21 mouse cellular contexts compared by ENCODE assay signal in the genomic region with DNA sequence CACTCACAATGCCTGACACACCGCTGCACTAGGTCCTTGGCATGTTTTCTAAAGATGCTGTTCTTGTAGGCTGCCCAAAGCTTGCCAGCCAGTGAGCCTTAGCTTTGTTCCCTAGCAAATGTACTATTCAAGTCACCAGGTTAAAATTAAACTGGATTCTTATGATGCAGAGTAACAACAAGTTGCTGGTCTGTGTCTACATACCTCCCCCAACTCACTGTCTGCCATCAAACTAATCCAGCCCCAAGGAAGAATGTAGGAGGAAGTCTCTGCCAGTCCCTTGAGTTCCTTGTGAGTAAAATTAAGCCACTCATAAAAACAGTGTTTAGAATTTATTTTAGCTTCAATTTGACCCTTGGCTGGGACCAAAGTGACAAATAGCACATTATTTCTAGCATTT. TPM values are rescaled to one million over a fixed set of nuclear protein-coding genes. Genes with fewer than 3 reads are reported as not detected.
"Had no signal": no experiment of that assay in that cellular context is flagged by ENCODE, and none has a peak within 500 bp of the region (broad histone marks: within the 10 kb centered on the region; RNA-seq: fewer than 3 reads in every experiment).

No protein-coding gene starts in this region.

- H3K9me3 ChIP-seq: kidney, embryonic 15.5 days; limb, embryonic 12.5 days; limb, embryonic 15.5 days; midbrain, embryonic 12.5 days; midbrain, embryonic 15.5 days; neural tube, embryonic 12.5 days; neural tube, embryonic 15.5 days had no signal

- H3K36me3 ChIP-seq: kidney, embryonic 15.5 days; limb, embryonic 12.5 days; limb, embryonic 15.5 days; midbrain, embryonic 12.5 days; midbrain, embryonic 15.5 days; neural tube, embryonic 12.5 days; neural tube, embryonic 15.5 days had no signal

- H3K9ac ChIP-seq: kidney, embryonic 15.5 days; limb, embryonic 12.5 days; limb, embryonic 15.5 days; liver, embryonic 14.5 days; liver, postnatal 0 days; lung, embryonic 14.5 days; midbrain, embryonic 12.5 days; midbrain, embryonic 15.5 days; neural tube, embryonic 12.5 days; neural tube, embryonic 15.5 days had no signal

- ATAC-seq: intestine, postnatal 0 days; liver, postnatal 0 days; lung, postnatal 0 days; midbrain, embryonic 15.5 days had no signal

- H3K4me3 ChIP-seq: kidney, embryonic 15.5 days; limb, embryonic 12.5 days; limb, embryonic 15.5 days; midbrain, embryonic 12.5 days; midbrain, embryonic 15.5 days; neural tube, embryonic 12.5 days; neural tube, embryonic 15.5 days had no signal

- H3K27ac ChIP-seq: kidney, embryonic 15.5 days; limb, embryonic 12.5 days; limb, embryonic 15.5 days; liver, embryonic 14.5 days; macrophage; midbrain, embryonic 12.5 days; midbrain, embryonic 15.5 days; neural tube, embryonic 12.5 days; neural tube, embryonic 15.5 days had no signal

- H3K4me2 ChIP-seq: kidney, embryonic 15.5 days; limb, embryonic 12.5 days; limb, embryonic 15.5 days; liver, embryonic 11.5 days; lung, embryonic 14.5 days; midbrain, embryonic 12.5 days; midbrain, embryonic 15.5 days; neural tube, embryonic 12.5 days; neural tube, embryonic 15.5 days had no signal

- H3K4me1 ChIP-seq: kidney, embryonic 15.5 days; limb, embryonic 12.5 days; limb, embryonic 15.5 days; midbrain, embryonic 12.5 days; midbrain, embryonic 15.5 days; neural tube, embryonic 12.5 days; neural tube, embryonic 15.5 days had no signal

- DNase-seq: kidney, adult 8-10 months; kidney, postnatal 25 days; liver, postnatal 0 days; thymus, postnatal 25 days had no signal

- H3K27me3 ChIP-seq: kidney, embryonic 15.5 days; limb, embryonic 12.5 days; limb, embryonic 15.5 days; midbrain, embryonic 12.5 days; midbrain, embryonic 15.5 days; neural tube, embryonic 12.5 days; neural tube, embryonic 15.5 days had no signal

RNA-seq across cellular contexts. Expression of gene Sln, which starts 3.7 kb away (rescaled TPM):
- total RNA-seq: left cerebral cortex, adult 18-20 months; left cerebral cortex, postnatal 10 days; megakaryocyte, adult 5-6 weeks had no signal
- polyA plus RNA-seq: macrophage; midbrain, embryonic 12.5 days; midbrain, embryonic 15.5 days; small intestine, adult 2 months had no signal
